Mouse (Mus musculus) liver, adult 2 months (tissue): ENCODE results near the gene Klhdc8a. TPM values are rescaled to one million over a fixed set of nuclear protein-coding genes. Genes with fewer than 3 reads are reported as not detected.

Experiments
- DNase-seq: peaks from one replicate; pipeline ENCODE4 v3.0.0-alpha.2; 2011; ENCODE audit warnings: low read depth, low spot score; ENCODE audit errors: extremely low read depth
- H3K27ac ChIP-seq: fragments of 200-500 bp; replicated peaks from 2 replicates; pipeline ENCODE4 v1.5.1; 2012; ENCODE audit warnings: low read depth, mild to moderate bottlenecking, control low read depth, inconsistent platforms, low read length; ENCODE audit not compliant: insufficient read depth
- H3K27me3 ChIP-seq: fragments of 200-500 bp; 2 replicates; pipeline ENCODE4 v1.6.1; 2012; ENCODE audit warnings: mild to moderate bottlenecking, moderate library complexity, low read length, inconsistent platforms; ENCODE audit not compliant: control insufficient read depth, insufficient read depth
- H3K36me3 ChIP-seq: fragments of 200-500 bp; 2 replicates; pipeline ENCODE4 v1.6.1; 2012; ENCODE audit warnings: low read length, inconsistent platforms; ENCODE audit not compliant: control insufficient read depth, insufficient read depth
- H3K4me1 ChIP-seq: fragments of 200-500 bp; 2 replicates; pipeline ENCODE4 v1.6.1; 2011; ENCODE audit warnings: low read length; ENCODE audit not compliant: control insufficient read depth, insufficient read depth
- H3K4me3 ChIP-seq: fragments of 200-500 bp; 2 replicates; pipeline ENCODE4 v1.5.1; 2011; ENCODE audit warnings: low read depth, mild to moderate bottlenecking, control low read depth, low read length, moderate library complexity; ENCODE audit not compliant: insufficient read depth
- H3K79me2 ChIP-seq: fragments of 200-500 bp; 2 replicates; pipeline ENCODE4 v1.6.1; 2012; ENCODE audit warnings: inconsistent platforms, mild to moderate bottlenecking, low read length, moderate library complexity; ENCODE audit not compliant: control insufficient read depth, insufficient read depth
- H3K9ac ChIP-seq: fragments of 200-500 bp; 2 replicates; pipeline ENCODE4 v1.6.1; 2012; ENCODE audit warnings: low read depth, mild to moderate bottlenecking, control low read depth, inconsistent platforms, low read length
- CTCF ChIP-seq: fragments of 200-500 bp; IDR thresholded peaks from 2 replicates; pipeline ENCODE4 v1.5.1; 2011; ENCODE audit warnings: low read depth, low read length, control low read depth
- POLR2A ChIP-seq: fragments of 200-500 bp; IDR thresholded peaks from 2 replicates; pipeline ENCODE4 v1.6.1; 2011; ENCODE audit warnings: low read length, control low read depth; ENCODE audit not compliant: insufficient read depth; ENCODE audit errors: extremely low read depth
- WGBS: fragments of 180-500 bp; shearing (Covaris S2); methylation state at CpG from one replicate; pipeline ENCODE4 v1.1.7; 2018; 5-methylcytosine and 5-hydroxymethylcytosine counted together
- polyA plus RNA-seq: library from polyadenylated mRNA; depleted of rRNA; stranded (reverse); fragments of >200 nt; gene quantifications from 2 replicates; pipeline ENCODE4 v1.2.3, GENCODE M21; 2012
- total RNA-seq: library from RNA; depleted of rRNA; stranded (reverse); fragments of >200 nt; gene quantifications from 2 replicates; pipeline ENCODE4 v1.2.3, GENCODE M21; 2014

The Klhdc8a gene
- total and polyA plus RNA-seq, 2 experiments = 0.18 to 1.2 TPM

DNA sequence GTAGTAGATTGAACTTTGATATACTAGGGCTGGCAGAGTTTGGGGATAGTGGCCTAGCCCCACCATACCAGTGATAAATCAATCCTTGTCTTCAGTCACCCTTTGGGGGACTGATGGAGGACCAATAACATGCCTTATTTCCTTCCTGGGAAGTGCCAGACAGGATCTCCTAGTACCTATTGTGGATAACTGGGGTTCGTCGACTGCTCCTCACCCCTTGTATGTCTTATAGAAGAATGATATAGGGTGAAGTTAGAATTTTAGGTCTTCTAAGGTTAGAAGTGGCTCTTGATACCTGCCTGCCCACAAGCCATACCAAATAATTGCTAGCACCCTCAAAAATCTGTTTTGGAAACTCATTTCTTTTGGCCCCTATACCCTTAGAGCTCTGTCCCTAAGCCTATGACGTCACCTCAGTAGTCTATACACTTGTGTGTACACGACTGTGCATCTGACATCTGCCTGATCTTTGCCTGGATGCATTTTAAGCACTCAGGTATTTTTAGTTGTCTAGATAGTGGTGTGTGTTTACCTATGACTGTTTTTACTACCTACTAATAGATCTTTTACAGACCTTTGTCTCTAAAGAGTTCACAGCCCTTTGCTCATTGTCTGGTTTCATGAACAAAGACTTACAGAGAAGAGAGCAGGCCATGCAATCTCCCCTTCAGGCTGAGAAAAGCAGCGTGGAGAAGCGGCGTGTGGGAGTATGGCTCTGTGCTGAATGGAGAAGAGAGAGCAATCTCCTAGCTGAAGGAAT is 23.6 kb downstream of the Klhdc8a start:
- no peak for DNase-seq
- Histone ChIP-seq H3K27me3 (no peaks in the 10 kb centered on the region), H3K27ac (no peak overlapping the region; the same call in 1 of the 2 replicates), H3K4me1 (peaks cover 38% of the 10 kb centered on the region), H3K79me2 (peaks cover 28% of the 10 kb centered on the region; the same call in 1 of the 2 replicates), H3K4me3 (no peak overlapping the region), H3K36me3 (peaks cover 16% of the 10 kb centered on the region), H3K9ac (no peak overlapping the region)
- WGBS = 60% methylated on average over 7 of the region's 7 CpGs
- TF ChIP-seq CTCF = no peak
- TF ChIP-seq POLR2A = no peak

DNA sequence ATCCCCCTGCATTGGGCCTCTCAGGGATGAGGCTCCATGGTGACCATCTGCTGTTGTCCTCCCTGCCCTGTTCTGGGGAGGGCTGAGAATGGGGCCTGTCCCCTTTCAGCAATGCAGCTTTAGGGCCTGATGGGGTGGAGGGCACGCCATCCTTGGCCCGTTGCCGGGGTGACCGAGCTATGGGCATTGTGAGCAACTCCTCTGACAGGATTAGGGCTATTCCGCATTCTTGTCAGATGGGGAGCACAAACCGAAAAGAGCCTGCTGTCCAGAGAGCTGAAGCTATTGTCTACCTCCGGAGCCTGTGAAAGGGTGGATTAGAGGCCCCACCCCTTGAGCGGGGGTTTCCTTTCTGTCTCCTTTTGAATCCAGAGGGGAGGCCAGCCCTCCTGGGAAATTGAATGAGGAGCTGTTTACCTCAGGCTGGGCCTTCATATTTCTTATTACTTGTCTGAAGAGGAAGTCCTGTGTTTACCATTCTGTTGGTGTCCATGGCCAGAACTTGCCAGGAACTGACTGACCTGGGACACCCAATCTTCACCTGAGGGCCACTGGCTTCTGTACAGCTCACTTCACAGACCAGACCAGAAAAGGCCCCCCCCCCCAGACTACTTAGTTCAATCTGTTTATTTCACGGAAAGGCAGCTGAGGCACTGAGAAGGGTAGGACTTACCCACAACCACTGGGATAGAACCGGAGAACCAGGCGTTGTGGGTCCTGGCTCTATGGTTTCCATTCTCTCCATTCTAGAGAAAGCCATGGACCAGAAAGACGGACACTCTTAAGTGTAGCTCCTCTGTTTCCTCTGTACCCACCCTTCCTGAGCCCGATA is 24.5 kb downstream of the Klhdc8a start:
- TF ChIP-seq CTCF (no peak), POLR2A (no peak)
- H3K36me3 ChIP-seq = peaks cover 16% of the 10 kb centered on the region
- 0 out of 2 replicates have a peak overlapping the region, but pooled peaks have one; percentile 18 for H3K27ac ChIP-seq
- no peak for DNase-seq
- peaks cover 28% of the 10 kb centered on the region; the same call in 1 of the 2 replicates for H3K79me2 ChIP-seq
- peaks cover 45% of the 10 kb centered on the region for H3K4me1 ChIP-seq
- H3K27me3 ChIP-seq = no peaks in the 10 kb centered on the region
- 75% methylated on average over 13 of the region's 13 CpGs for WGBS
- H3K4me3 ChIP-seq = no peak overlapping the region
- peak overlapping the region; percentile 26; the same call in 1 of the 2 replicates for H3K9ac ChIP-seq

DNA sequence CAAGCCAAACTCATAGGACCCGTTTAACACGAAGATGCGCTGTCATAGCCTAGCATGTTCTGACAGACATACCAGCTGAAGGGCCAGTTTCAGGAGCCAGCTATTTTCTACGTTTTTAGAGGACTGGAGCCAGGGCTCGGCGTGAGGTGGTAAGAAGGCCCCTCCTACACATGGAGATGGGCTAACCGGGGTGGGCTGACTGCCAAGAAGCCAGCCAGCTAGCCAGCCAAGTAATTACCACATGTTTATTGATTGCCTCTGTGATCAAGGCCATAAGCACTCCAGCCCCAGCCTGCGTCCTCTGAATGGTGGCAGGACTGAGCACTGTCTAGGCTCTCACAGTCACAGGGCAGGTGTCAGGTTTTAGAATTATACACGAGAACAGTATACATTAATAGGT is 28.4 kb downstream of the Klhdc8a start:
- peak overlapping the region; percentile 23; the same call in 1 of the 2 replicates for H3K9ac ChIP-seq
- H3K27ac ChIP-seq = peak overlapping the region; percentile 77
- H3K36me3 ChIP-seq = peaks cover 30% of the 10 kb centered on the region
- no peaks in the 10 kb centered on the region for H3K27me3 ChIP-seq
- WGBS = 9% methylated on average over 9 of the region's 9 CpGs
- no peak overlapping the region for H3K4me3 ChIP-seq
- DNase-seq = peak; percentile 92
- peaks cover 9% of the 10 kb centered on the region; the same call in 1 of the 2 replicates for H3K79me2 ChIP-seq
- TF ChIP-seq POLR2A (no peak), CTCF (no peak)
- peaks cover 38% of the 10 kb centered on the region for H3K4me1 ChIP-seq

DNA sequence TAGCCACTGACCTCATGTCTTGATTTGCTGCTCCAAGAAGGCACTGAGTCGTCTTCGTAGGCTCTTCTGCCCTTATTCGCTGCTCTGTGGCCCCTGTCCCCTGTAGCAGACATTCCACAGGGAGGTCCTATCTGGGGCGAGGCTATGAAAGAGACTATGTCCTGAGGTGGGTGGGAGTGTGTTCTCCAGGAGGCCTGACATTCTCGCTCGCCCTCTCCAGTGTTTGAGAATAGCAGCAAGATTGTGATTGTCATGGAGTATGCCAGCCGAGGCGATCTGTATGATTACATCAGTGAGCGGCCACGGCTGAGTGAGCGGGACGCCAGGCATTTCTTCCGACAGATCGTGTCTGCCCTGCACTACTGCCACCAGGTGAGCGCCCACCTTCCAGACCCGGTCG is 29.1 kb downstream of the Klhdc8a start:
- Histone ChIP-seq H3K4me3 (no peak overlapping the region), H3K27ac (peak overlapping the region; percentile 77), H3K79me2 (0 out of 2 replicates have a peak, but pooled peaks cover 4% of the 10 kb centered on the region), H3K9ac (peak overlapping the region; percentile 1), H3K36me3 (peaks cover 33% of the 10 kb centered on the region), H3K4me1 (peaks cover 38% of the 10 kb centered on the region), H3K27me3 (no peaks in the 10 kb centered on the region)
- 86% methylated on average over 17 of the region's 17 CpGs for WGBS
- DNase-seq = no peak
- no peak for TF ChIP-seq POLR2A
- TF ChIP-seq CTCF = no peak

DNA sequence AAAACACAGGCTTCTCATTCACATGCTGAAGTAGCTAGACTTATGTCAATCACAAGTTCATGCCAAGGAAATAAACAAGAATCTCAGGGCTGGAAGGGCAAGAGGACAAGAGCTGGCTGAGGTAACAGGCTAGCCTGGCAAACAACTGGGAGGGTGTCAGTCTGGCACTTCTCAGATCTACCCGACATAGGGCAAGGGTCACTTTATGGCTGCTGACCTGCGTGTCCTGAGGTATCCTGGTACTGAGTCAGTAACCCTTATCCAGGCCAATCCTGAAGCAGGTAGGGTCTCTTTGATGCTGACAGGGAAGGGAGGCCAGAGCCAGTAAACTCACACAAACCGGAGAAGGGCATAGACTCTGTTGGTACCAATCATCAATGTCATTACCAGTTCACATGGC is 30.1 kb downstream of the Klhdc8a start:
- peak overlapping the region; percentile 77 for H3K27ac ChIP-seq

More for the DNA sequence above, 30.1 kb downstream of the Klhdc8a start:
- no peaks in the 10 kb centered on the region for H3K27me3 ChIP-seq
- H3K79me2 ChIP-seq = no peaks in the 10 kb centered on the region
- peaks cover 34% of the 10 kb centered on the region for H3K36me3 ChIP-seq
- TF ChIP-seq POLR2A = no peak
- TF ChIP-seq CTCF = no peak
- peaks cover 39% of the 10 kb centered on the region for H3K4me1 ChIP-seq
- H3K4me3 ChIP-seq = no peak overlapping the region
- H3K9ac ChIP-seq = no peak overlapping the region
- peak; percentile 96 for DNase-seq
- WGBS = 18% methylated on average over 3 of the region's 3 CpGs
